Mouse (Mus musculus): ENCODE measurements around the gene Pde4d. TPM values are rescaled to one million over a fixed set of nuclear protein-coding genes. Genes with fewer than 3 reads are reported as not detected.
"Not testable (repeated sequence)": the region's sequence is repeated elsewhere in the genome, so short reads cannot be mapped to it uniquely, and the experiment has no call there.

Gene Pde4d
- total RNA-seq, 2 experiments from 2014 or later: 36.9 to 46.8 TPM

DNA sequence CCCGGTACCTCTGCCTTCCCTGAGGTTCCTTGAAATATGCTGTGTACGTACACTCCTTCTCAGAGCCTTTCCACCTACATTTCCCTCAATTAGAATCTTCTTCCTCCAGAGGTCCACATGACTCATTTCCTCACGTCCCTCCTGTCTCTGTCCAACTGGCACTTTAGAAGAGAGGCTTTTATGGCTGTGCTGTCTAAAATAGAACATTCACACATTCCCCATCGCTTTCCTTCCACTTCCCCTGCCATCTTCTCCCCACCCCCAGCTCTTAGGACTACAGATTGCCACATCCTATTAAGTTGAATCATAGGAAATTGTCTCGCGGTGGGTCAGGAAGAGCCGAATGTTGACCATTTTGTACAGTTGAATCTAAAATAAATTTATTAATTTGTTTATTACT is 326.1 kb downstream of the Pde4d start:
- intact Hi-C loops (cut with DNase I): no loop called here
- no peak for DNase-seq

DNA sequence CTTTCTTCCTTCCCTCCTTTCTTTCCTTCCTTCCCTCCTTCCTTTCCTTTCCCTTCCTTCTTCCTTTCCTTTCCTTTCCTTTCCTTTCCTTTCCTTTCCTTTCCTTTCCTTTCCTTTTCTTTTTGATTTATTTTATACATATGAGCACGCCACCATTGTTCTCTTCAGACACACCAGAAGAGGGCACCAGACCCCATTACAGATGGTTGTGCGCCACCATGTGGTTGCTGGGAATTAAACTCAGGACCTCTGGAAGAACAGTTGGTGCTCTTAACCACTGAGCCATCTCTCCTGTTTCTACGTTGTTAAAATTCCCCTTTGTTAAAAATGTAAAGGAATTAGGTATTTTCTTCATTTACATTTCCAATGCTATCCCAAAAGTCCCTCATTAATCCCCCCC is 347.9 kb downstream of the Pde4d start:
- DNase-seq; intact Hi-C loops (cut with DNase I): not testable (repeated sequence)

DNA sequence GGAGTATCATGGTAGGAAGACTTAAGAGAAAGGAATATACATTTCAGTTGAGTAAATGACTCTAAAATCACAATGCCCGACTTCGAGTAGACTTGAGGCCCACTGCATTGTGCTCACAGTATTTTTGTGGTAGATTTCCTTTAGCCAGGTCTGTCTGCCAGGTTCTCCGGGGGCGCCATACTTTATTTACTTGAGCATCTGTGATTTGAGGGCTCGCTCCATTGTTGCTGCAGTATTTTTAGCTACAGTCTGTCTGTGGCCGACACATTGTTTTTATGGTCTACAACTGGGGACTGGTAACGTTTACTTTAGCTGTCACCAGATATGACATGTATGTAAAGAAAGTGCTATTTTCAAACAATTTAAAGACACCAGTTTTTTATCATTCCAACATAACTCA is 359.4 kb downstream of the Pde4d start:
- intact Hi-C loops (cut with DNase I): no loop called here

DNA sequence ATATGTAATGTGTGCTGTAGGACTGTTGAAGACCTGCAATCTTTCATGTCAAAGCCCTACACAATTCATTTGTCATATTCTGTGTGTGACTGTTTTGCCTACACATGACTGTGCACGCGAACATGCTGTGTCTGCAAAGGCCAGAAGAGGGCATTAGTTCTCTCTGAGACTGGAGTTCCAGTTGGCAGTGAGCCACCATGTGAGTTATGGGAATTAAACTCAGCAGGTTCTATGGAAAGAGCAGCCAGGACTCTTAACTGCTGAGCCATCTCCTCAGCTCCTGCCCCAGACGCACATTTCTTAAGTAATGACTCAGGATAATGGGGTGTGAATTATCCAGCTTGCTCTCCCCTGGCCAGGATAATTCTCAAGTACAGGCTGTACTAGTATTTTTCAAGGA is 363.2 kb downstream of the Pde4d start:
- DNase-seq: peak; percentile 18 to 34
- intact Hi-C loops (cut with DNase I): loop anchor here (2.0 kb wide), 1 partner anchor 398 kb away; no protein-coding TSS in a partner anchor

More for the DNA sequence above, 359.4 kb downstream of the Pde4d start:
- no peak for DNase-seq

DNA sequence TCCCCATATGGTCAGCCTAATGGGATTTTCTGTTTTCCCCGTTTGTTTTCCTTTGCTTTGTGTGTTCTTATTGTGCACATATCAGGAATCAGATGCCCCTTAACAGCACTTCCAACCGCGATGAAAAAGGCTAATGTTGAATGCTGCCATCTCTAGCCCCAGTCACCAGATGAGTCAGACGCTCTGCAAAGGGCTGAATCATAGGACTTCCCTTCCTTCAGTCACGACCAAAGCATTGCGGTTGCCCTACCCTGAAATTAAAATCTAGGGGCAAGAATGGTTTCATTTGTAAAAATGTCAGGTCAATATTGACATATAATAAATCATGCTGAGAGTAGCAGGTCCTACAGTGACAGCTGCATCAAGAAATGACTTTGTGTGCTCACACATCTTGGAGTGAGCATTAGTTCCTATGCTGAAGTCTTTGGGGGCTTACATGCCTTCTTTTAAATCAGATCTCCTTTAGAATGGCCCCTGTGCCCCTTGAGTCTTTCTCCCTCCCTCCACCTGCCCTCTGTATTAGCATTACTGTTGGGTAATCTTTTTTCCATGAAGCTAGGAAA is 370.2 kb downstream of the Pde4d start:
- no peak for DNase-seq
- intact Hi-C loops (cut with DNase I): no loop called here

DNA sequence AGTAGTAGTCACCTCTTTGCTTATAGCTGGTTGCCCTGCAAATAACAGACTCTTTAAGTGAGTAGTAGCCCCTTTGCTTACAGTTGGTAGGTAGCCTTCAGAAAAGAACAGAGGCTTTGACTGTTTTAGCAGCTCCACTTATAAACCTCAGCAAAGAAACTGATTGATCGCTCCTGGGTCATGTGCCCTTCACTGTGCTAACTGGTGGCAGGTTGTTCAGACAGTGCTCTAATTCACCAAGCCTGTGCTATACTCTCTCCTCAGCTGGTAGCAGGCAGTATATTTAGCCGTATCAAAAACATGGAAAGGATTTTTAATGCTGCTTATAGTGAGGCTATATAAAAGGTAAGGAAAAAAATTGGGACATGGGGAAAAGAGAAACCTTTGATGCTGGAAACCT is 370.7 kb downstream of the Pde4d start:
- intact Hi-C loops (cut with DNase I): no loop called here
- no peak for DNase-seq

DNA sequence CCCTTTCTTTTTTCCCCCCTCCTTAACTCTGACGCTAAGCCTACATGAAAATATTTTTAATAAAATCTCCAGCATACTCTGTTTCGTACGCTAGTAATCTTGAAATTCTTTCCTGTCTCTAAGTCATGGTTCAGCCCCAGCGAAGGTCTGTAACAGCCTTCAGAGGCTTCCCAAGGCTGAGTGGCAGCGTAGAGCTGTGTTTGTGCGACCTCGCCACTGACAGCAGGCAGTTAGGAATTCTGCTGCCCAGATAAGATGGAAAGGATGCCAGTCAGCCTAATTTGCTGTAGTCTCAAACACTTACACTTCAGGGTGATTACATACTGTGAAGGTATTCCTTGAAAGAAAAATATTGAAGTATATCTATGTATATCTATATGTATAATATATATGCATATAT is 371.5 kb downstream of the Pde4d start:
- intact Hi-C loops (cut with DNase I): no loop called here
- DNase-seq: no peak

DNA sequence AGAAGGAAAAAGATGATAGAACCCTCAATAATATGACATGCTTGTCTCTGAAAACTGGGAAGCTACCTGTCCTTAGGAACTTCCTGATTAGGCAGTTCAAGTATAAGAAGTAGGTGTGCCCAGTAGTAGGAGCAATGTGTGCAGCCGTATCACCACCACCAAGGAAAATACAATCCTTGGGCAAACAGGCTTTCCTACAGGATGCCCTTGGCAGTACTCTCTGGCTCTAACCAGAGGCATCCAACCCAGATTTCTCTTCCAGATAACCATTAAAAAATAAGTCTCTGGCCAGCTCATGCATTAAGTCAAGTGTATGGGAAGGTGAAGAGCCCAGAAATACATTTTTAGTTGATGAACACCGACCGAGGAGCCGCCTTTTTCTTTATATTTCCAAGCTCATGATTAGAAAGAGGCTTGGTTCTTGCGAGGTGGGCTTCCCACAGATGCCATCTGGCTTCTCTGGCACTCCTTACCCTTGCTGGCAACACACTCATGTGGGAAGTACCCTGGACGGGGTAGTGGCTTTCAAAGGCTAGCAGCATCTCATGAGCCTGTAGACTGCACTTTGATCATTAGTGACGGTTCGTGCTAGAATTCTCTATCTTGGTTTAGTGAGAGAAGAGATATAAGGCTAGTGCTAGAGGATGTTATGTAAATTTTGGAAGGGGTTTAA is 375.0 kb downstream of the Pde4d start:
- no peak for DNase-seq
- intact Hi-C loops (cut with DNase I): no loop called here

DNA sequence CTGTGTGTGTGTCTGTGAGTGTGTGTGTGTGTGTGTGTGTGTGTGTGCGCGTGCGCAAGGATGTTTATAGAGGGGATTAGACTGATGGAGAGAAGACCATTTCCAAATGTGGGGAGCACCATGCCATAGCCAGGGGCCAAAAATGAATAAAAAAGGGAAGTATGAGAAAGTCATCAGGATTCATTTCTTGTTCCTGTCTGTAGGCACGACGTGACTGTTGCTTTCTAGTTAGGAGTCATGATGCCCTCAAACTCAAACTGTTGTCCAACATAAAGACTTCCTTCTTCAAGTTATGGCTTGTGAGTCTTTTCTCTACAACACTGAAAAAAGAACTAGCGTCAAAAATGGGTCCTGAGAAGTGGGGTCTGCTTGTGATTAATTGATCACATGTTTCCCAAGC is 375.8 kb downstream of the Pde4d start:
- no peak for DNase-seq
- intact Hi-C loops (cut with DNase I): no loop called here

DNA sequence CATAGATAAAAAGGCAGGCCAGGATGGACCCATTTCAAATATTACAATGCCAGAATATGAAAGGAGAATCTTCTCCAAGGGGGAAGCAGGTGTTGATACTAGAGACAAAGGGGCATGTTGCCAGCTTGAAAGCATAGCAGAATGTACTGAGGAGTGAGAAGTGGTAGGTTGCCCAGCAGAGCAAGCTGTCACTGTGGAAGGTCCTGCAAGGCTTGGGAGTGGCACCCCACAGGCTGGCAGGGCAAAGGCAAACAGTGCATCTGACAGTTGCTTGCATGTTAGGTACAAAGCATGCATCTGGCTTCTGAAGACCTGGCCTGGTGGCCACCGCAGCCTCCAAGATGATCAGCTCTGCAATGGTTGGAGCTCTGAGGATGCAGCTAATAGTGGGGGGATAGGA is 384.4 kb downstream of the Pde4d start:
- intact Hi-C loops (cut with DNase I): no loop called here
- no peak for DNase-seq

DNA sequence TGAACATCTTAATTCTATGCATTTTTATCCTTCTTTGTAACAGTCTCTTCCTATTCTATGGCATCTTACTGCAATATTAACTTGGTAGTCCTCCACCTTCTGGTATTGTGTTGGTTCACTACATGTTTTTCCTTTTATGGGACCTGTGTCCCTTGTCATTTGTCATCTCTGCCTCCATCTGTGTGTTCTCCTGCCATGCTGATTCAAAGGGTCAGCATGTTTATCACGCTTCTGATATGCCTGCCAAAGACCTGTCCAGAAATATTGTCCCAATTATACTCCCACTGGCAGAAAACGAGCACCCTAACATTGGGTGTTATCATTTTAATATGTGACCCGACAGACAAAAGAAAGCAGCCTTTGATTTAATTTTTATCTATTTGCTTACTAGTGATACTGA is 386.6 kb downstream of the Pde4d start:
- intact Hi-C loops (cut with DNase I): no loop called here
- DNase-seq: no peak

DNA sequence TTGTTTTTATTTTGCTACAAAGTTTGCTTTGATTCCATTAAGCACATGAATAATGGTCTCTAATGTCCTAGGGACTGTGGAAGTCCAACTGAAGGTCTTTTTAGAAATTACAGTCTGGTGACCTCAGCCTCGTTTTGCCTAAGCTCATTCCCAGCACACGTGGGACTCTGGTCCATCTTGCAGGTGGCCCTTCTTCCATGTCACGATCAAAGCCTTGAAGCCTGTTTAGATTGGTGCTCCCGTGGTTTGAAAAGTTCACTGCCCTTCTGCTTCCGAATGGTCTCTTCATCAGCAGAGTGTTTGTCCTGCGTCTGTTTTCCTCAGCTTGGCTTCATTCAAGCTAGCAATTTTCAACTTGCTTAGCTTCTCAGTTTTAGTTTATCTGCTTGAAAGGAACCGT is 389.4 kb downstream of the Pde4d start:
- intact Hi-C loops (cut with DNase I): no loop called here
- no peak for DNase-seq

DNA sequence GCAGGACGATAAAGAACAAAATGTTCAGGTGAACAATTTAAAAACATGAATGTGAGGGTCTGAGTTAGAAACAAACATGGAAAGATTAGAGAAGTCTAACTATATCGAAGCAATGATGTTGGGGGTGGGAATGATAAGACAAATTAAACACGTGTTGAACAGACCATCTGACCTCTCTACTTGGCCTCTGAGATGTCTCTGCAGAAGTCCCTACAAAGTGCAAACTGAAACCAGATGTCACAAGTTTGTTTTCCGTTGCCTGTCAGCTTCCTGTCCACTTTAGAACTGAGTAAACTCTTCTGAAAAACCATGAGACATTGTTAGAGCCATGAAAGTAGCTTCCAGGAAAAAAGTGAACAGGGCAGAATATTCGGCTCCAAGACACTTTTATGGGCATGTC is 404.3 kb downstream of the Pde4d start:
- no peak for DNase-seq
- intact Hi-C loops (cut with DNase I): no loop called here

DNA sequence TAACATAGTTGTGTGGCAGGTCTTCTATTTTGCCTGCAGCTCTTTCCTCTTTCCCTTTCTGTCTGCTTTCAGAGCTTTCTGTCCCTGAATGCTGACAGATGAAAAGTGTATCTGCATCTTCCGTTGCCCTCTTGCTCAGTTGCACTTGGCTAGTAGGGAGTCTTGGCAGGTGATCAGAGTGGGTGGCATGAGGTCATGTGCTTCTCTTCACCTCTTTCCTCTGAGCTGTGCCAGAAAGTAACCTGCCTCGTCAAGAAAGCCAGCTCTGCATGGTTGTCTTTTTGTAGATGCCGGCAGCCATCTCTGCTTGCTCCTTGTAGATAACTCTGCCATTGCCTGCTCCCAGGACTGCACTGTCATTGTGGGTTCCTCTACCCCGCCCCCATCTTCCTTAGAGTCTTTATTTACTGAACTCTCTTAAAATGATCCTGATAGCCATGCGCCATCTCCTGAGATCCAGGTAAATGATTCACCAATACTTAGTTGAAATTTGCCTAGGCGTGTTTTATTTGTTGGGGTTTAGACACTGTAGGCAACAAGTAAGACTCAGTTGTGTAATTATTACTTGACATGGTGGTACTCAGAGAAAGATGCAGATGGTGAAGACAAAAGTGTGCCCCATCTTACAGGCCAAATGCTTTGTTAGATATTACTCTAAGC is 407.2 kb downstream of the Pde4d start:
- DNase-seq: no peak
- intact Hi-C loops (cut with DNase I): no loop called here

DNA sequence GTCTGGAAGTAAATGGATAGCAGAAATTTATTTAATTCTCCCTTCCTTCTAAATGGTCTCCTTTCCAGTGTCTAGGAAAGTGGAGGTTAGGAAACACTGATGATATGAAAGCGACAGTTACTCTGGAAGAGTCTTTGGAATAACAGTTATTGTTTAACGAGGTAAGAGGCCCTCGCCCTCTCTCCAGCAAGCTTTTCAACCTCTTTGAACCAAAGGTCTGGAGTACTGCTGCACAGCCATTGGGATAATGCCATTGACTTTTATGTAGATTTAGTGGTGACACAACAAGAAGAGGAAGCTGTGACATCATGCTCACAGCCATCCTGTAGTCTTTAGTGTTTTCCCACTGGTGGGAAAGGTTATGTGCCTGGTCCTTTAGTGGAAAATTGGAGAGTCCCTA is 409.6 kb downstream of the Pde4d start:
- DNase-seq: no peak
- intact Hi-C loops (cut with DNase I): no loop called here

DNA sequence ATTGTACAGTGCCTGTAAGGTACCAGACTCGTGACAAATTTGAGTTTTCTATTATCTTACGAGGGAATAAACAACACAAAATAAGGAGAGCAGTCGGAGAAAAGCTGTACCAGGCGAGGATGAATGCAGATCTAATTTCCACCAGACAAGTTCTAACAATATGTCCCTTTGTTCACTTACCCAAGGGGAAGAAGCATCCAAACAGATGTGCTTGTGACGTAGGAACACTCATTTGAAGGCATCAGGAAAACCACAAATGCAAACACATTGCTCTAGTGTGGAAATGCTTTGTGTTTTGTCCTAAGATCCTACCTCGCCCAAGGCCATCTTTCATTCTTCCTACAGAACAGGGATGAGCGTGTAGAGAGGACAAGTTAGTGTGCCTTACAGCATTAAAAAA is 411.0 kb downstream of the Pde4d start:
- intact Hi-C loops (cut with DNase I): no loop called here
- no peak for DNase-seq

DNA sequence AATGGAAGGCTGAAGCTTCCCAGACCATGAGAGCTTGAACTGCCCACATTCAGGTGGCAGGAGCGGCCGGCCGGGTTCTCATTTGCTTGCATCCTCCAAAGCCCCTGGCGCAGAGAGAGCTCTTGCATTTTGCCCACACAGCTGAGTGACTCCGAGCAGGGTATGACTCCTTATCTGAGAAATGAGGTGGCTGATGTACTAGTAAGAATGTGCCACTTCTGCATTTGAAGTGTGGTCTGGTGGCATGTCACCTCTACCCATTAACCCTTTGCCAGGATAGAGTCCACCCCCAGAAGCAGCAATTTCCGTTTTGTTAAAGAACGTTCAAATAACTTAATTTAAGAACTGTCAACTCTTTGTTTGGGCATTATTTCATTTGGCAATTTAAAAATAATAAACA is 412.0 kb downstream of the Pde4d start:
- DNase-seq: no peak
- intact Hi-C loops (cut with DNase I): no loop called here

DNA sequence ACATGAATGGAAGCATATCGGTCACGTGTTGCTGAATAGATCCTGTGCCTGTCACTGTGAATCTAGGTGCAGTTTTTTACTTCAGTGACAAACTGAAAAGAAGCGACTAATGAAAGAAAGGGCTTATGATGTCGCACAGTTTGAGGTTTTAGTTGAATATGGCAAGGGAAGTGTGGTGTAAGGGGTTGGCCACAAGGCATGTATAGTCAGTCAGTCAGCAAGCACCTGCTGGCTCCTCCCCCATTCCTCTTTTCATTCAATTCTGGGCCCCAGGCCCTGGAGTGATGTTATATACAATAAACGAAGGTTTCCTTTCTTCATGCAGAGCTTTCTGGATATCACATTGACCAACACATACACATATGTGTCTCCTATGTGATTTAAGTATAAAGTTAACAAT is 412.4 kb downstream of the Pde4d start:
- intact Hi-C loops (cut with DNase I): no loop called here
- DNase-seq: no peak

DNA sequence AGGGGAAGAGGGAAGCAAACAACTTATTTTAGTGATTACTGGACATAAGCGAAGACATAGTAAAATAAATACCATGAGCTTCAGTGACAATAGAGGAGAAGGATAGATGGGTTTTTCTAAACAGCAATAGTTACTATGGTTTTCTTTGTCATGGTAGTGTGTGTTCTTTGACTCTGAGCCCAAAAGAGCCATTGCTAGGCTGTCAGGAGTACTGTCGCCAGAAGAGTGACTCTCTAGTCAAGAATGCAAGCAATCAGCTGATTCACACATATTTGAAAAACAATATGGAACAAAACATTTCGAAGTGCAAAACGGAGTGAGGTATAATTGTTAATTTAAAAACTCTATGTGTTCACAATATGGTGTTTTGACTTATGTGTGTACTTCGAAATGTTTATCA is 450.4 kb downstream of the Pde4d start:
- DNase-seq: no peak
- intact Hi-C loops (cut with DNase I): no loop called here

DNA sequence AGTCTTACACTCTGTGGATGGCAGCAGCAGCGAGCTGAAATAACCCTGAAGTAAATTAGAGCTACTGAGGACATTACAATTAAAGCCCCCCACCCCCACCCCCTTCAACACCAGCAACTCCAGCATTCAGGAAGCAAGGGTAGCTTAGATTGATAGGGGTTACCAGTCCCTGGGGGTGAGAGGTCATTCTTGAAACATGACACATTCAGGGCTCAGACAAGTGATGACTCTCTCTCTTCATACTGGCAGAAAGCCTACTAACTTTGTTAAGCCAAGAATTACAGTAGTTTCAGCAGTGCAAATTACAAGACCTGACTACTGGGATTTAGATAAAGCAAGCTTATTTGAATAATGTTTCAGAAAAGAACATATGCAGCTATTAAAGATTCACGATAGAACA is 455.4 kb downstream of the Pde4d start:
- intact Hi-C loops (cut with DNase I): no loop called here
- no peak for DNase-seq

DNA sequence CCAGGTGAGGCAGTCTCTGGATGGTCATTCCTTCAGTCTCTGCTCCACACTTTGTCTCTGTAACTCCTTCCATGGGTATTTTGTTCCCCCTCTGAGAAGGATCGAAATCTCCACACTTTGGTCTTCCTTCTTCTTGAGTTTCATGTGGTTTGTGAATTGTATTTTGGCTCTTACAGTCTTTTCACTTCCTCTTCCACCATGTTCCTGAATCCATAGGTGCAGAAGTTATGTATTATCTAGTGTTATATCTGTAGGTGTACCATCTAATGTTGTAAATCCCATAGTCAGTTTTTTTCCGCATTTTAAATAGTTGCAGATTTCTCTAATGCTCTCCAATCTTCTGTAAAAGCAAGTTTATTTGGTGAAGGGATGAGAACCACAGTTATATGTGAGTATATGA is 459.4 kb downstream of the Pde4d start:
- intact Hi-C loops (cut with DNase I): no loop called here
- DNase-seq: no peak

DNA sequence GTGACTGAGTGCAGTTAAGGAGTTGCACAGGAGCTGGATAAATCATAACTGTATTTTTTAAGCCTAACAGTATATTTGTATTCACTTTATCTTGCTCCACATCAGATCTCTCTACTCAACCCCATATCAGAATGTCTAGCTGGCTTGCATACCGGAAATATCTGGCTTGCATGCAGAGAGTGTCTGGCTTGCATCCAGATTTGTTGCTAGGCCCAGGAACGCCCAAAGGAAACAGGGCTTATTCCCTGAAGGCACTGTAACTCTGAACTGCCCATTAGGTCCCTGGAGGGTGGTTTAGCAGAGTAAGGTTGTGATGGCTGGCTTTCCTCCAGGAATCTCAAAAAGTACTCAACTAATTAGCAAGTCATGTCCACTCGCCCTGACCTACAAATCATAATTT is 464.9 kb downstream of the Pde4d start:
- intact Hi-C loops (cut with DNase I): no loop called here
- DNase-seq: peak; percentile 4 to 27

Measured in heart, postnatal 14 days (tissue).